Mouse (Mus musculus) spleen, postnatal 36 days (tissue): ENCODE measurements around the gene Grb2.

Experiments
- DNase-seq, 2 experiments: peaks; one replicate each; pipeline ENCODE4 v3.0.0; 2022; ENCODE audit warnings: low spot score in 2 of 2, mixed read lengths in 1 of 2

The Grb2 gene

DNA sequence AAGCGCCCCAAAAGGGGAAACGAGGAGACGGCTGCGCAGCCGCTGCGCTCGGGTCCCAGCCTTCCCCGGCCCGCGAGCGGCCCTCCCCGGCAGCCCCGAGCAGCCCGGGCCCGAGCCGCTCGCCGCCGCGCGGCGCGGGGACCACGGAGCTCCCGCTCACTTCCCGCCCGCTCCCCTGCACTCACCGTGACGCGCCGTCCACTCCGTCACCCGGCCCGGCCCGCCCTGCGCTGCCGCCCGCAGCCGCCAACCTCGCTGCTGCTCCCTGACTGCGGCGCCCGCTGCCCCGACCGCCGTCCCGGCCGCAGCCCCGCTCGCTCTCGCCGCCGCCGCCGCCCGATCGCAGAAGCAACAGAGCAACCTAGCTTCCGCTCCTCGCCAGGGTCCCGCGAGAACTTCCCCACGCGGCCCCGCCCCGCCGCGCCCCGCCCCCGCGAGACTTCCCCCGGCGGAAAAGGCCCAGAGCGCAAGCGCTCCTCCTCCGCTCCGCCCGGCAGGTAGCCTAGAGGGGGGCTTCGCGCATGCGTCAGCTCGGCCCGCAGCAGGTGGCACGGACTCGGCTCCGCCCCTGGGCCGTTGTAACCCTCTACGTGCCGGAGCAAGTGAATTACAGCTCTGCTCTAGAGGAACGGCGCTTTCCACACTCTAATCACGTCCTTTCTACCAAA is at the start of gene Grb2:
Grb2 (minus strand) TSS at position 389 of the 668 bp plus-strand sequence.
- peak; percentile 98 for DNase-seq

DNA sequence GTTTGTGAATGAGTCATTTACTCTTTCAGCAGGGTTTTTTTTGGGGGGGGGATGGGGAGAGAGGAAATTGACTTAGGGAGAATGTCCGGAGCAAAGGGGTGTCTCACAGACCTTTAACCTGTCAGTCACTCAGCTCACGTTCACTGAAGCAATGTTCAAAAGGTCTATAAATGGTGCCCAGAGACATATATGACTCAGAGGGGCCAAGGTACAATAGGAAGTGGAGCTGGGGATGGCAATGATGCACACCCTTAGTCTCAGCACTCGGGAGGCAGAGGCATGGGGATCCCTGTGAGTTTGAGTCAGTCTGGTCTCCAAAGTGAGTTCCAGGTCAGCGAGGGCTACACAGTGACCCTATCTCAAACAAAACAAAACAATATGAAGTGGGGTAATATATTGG is 45.1 kb upstream of the Grb2 start:
- DNase-seq: no peak

DNA sequence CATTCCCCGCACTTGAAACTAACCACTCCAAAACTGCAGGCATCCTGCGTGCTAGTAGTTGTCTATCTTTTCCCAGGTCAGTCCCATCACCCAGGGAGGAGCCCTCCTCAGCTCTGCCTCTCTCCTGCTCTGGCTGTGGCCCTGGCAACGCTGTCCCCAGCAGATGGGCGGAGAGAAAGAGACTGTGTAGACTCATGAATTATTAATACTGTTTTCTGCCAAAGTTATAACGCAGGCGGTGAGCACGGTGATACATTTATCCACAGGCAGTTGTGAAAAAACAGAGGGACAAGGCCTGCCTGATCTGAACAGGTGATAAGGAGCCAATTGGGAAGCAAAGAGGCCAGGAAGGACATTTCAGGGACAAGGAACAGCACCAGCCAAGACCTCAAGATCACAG is 44.3 kb upstream of the Grb2 start:
- DNase-seq: no peak

DNA sequence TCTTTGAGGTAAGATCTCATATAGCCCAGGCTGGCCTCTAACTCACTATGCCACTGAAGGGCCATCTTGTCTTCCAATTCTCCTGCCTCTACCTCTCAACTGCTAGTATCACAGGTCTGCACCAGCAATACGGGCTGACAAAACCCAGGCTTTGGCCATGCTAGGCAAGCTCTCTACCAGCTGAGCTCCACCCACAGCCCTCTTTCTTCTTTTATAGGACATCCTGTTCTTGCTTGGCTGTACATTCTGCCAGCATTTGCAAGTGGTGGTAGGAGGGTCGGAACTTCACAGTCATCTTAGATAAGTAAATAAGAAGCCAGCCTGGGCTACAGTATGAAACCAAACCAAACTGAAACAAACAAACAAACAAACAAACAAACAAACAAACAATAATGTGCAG is 43.3 kb upstream of the Grb2 start:
- DNase-seq: no peak

DNA sequence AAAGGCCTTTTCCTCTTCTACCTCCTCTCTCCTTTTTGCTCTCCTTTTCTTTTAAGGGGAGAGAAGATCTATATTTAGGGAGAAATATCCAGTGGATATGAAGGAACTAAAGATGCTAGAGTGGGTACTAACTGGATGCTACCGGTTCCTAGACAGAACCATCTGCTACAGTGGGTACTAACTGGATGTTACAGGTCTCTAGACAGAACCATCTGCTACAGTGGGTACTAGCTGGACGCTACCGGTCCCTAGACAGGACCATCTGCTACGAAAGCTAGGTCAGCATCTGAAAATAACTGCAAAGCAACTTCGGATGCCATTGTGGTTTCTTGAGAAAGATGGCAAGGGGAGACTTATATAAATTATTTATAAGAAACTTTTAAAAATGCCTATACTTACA is 41.4 kb upstream of the Grb2 start:
- no peak for DNase-seq

DNA sequence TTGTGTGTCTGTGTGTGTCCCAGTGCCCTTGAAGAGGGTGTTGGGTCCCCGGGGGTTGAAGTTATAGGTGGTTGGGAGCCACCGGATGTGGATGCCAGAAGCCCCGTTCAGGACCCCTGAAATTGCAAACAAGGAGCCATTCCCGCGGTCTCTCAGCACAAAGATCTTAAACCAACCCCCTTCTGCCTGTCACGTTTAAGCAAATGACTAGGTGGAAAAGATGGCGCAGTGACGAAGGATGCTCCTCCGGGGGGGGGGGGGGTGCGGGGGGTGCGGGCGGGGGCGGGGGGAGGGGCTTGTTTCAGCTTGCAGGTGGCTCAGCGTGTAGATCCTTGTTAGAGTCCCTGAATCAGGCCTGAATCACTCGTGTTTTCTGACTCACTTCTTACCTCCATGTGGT is 39.0 kb upstream of the Grb2 start:
- DNase-seq: no peak

DNA sequence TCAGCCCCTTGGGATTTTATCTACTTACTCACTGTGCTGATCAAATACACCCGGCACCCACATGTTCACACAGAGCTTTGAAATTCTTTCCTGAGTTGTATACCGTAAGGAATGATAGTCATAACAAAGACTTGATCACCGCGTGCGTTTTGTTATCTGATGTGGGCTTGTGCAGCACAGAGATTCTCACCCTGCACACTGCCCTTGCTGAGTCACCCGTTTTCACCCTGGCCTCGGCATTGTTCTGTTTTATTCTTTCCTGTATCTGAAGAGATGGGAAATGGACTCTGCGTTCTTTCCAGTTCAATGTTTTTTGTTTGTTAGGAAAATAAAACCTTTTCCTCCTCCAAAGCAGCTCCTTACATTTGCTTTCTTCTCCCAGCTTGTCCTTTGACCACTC is 38.4 kb upstream of the Grb2 start:
- DNase-seq: no peak

DNA sequence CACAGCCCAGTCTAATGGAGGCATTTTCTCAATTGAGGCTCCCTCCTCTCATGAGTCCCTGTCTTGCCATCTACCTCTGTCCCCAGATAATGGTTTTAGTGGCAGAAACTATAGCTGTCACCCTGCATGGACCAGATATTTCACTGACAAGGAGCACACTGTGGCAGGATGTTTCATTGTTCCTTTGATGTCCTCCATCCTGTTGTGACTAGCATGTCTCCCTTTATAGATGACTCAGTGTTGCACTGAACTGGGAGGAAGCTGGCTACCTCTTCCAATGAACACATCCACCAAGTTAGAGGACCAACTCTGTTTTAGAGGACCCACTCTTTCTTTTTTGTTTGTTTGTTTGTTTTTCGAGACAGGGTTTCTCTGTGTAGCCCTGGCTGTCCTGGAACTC is 37.7 kb upstream of the Grb2 start:
- DNase-seq: no peak

DNA sequence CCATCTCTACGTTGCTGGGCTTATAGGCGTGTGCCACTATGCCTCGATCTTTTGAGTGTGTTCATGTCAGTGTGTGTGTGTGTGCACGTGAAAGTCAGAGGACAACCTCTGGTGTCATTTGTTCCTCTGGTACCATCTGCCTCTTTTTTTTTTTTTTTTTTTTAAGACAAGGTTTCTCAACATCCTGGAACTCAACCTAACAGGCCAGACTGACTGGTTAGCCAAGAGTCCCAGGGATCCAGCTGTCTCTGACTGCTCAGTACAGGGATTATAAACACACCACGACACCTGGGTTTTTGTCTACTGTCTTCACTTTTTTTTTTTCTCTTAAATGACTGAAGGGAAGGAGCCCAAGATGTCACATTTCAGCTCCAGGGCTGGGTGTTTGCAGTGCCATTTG is 36.0 kb upstream of the Grb2 start:
- DNase-seq: no peak

DNA sequence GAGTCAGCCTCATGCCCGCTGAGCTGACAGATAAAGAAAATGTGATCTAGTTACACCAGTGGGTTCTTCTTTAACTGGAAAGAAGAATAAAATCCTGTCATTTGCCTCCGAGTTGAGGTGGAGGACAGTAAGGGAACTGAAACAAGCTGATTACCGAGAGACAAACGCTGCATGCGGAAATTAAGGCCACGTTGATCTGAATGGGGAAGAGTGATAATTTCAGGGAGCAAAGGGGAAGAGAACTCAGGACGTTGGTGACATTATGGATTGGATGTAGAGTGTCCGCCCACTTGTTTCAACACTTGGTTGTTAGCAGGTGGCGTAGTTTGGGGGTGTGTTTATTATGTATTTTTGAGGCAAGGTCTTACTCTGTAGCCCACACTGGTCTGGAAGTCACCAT is 34.5 kb upstream of the Grb2 start:
- no peak for DNase-seq

DNA sequence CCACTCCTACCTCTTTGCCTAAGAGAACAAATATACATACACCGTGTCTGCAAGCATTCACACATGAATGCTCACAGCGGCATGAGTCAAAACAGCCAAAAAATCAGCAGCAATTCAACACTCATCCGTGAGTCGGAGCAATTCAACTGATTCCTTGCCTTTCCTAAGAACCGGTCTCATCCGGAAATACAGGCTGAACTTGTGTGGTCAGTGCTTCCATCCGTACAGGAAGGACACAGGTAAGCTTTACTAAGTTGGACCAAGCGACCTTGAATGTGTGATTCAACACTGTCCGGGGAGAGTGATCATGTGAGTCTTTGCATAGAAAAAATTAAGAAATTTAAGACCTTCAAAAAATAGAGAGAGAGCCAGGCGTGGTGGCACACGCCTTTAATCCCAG is 32.7 kb upstream of the Grb2 start:
- no peak for DNase-seq

DNA sequence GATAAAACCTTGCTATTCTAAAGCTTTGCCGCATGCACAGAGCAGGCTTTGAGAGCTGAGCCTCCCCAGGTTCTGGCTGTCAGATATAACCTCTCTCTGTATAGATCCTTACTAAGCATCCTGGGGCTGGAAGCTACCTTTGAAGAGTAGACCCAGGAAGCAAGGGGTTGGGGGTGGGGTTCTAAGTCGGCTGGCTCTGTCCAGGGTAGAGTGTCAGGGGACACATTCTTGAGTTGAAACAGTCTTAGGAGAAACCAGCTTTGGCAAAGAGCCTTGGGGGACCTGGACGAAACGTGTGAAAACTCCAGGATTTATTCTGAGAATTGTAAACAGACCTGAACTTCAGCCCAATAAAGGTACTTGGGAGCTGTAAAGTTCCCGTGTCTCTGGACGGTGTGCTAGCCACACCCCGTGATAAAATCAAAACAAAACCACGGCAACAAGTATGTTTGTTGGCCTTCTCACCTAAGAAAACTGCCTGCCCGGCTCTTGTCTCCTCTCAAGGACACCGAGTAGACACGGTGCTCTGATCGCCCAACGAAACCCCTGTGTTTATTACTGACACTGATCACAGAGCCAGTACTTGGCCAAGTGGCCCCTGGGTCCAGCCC is 30.0 kb upstream of the Grb2 start:
- no peak for DNase-seq

DNA sequence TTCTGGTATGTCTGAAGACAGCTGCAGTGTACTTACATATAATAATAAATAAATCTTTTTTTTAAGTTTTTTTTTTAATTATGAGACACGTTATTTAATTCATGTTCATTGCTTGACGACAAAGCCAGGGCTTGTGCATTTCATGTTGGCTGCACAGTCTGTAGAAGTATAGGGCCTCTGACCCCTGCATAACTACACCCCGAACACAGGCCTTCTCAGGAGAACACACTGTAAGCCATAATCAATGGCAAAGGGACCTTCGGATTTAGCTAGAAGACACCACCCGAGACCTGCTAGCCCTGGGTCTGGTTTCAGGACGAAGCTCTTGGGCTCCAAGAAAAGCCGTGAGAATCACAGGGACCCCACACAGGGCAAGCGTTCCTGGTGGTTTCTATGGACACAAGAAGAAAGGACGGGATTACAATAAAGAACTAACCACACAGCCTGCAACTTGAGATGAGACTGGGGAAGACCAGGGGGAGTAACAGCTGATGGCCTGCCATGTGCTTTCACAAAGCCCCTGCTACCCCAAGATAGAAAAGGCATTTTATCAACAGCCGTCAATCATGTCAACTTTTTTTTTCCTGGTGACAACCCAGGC is 29.3 kb upstream of the Grb2 start:
- DNase-seq: no peak

DNA sequence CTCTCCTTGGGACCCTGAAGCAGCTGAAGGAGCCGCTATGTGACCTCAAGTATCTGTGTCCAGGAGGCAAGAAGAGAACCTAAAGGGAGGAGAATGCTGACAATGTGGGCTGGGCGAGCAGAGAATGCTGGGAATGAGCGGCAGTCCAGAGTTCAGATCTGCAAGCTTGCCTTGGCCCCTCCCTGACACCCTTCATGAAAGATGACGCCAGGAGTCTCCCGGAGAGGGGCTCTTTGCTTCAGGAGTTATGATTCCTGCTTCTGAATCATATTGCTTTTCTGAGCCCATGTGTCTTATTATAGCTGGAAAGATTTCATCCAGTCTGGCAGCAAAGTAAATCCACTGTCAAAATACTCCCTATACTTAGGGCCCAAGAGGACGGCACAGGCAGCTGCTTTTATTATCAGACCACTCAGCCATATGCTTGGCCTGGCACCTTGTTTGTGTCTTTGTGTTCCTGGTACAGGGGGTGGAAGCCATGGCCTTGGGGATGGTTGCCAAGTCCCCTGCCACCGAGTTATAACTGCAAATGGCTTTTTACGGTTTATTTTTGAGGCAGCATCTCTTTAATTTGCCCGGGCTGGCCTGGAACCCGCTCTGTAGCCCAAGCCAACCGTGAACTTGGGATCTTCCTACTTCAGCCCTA is 25.8 kb upstream of the Grb2 start:
- DNase-seq: no peak

DNA sequence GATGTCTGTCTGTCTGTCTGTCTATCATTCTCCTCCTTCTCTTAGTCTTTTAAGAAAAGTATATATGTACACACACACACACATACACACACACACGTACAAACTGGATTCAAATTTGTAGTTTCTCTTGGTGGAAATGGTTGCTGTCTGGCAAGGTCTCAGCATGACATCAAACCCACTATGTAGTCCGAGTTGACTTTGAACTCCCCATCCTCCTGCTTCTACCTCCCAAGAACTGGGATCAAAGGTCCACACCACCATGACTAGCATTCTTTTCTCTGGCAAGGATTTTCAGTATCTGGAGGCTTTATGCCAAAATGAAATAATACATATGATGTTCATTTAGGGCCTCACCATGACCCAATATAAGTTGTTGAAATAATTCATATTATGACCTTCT is 14.8 kb upstream of the Grb2 start:
- DNase-seq: no peak

DNA sequence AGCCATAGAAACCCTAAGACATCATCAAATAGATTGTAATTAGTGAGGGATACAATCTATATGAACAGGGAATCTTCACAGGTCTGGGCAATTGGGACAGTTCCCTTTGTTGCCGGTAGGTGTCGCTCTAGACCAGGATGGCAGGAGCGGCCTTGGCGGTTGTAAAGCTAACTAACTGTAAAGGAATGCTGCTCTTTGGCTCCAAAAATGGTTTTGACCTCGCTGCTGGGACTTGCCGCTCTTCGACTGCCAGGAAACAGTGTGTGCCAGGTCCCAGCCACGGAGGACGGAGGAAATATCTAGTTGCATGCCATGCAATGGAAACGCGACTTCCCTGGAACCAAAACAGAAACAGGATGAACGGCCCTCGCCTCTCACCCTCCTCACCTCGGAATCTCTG is 14.2 kb upstream of the Grb2 start:
- DNase-seq: peak; percentile 69 to 71

DNA sequence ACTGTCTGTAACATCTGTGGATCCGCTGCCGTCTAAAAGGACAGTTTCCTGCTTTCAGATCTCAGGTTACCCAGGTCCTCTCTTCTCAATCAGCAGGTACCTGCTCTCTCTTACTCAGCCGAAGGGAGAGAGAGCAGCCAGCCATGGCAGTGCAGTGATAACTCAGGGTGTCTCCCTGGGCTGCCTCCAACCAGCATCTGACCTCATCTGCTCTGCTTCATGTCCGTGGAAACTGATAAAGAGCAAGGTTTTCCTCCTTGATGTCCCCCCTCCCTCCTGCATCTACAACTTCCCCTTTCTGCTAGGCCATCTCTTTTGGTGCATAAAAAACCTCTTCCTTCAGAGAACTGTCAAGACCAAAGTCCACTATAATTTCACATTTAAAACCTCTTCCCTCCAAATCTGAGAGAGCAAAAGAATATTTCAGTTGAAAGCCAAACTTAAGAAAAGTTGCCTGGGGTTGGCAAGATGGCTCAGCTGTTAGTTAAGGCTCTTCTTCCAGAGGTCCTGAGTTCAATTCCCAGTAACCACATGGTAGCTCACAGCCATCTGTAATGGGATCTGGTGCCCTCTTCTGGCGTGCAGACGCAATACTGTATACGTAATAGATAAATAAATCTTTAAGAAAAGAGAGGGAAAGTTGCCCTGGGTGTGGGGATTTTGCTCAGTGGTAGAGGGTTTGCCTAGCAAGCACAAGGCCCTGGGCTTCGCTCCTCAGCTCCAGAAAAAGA is 9.4 kb upstream of the Grb2 start:
- DNase-seq: peak; percentile 84 to 85

DNA sequence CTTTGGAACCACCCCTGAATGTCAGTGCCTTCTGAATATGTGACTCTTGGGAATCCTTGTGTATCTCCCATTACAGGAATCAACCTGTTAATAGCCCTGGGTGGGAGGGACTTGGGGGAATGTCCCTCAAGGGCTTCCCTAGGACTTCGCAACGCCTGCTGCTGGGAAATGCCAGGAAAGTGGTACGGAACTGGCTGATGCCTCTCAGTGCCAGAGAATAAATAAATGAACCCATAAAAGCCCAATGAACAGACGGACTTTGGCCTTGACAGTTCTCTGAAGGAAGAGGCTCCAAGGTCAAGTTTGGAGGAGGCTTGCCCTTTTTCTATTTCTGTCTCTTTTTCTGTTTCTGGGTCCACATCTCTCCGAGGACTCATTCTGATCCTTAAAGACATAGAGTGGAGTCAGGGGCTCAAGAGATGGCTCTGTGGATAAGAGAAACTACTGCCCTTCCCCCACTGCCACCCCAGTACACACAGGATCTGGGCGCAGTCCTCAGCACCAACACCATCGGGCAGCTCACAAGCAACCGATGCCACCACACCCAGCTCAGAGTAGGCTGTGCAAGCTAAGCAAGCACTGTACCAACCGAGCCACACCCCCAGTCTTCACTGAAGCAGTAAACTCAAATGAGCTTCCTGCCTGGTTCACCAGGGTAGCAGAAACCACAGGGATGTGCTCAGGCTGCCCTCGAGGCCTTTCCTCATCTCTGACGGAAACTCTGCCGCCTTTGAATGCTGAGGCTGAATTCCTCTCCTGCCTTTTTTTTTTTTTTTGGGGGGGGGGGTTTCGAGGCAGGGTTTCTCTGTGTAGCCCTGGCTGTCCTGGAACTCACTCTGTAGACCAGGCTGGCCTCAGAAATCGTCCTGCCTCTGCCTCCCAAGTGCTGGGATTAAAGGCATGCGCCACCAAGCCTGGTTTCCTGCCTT is 8.3 kb upstream of the Grb2 start:
- DNase-seq: peak; percentile 88 to 89

DNA sequence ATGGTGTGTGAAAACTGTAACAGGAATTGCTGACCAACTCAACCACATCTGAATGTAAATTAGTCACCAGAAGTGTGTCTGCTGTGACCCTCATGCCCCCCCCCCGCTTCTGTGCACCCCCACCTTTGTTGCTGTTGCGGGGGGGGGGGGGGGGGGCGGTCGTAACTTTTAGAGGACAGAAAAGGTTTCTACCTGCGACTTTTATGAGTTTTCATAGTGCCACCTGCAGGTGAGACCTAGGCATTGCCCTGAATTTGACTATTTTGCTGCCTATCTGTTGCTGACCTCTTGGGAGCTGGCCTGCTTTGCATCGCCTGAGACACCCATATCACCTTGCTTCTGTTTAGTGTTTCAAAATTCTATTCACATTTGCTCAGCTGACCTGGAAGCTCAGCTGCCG is 6.1 kb upstream of the Grb2 start:
- DNase-seq: peak; percentile 78 to 84

DNA sequence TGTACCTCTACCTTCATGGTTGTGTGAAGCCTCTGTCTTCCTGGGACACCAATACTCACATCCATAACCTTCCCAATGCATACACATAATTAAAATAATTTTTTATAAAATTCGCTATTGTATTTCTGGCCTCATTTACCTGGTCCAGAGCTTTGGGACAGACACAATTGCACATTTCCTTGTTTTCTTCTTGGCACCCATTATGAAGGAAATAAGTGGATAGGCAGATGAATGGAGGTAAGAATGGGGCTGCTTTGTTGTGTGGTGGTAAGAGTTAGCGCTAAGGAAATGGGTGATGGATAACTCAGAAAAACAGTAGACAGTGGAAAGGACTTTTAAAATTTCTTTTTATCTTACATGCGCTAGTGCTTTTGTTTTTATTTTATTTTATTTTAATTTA is 5.0 kb upstream of the Grb2 start:
- no peak for DNase-seq

DNA sequence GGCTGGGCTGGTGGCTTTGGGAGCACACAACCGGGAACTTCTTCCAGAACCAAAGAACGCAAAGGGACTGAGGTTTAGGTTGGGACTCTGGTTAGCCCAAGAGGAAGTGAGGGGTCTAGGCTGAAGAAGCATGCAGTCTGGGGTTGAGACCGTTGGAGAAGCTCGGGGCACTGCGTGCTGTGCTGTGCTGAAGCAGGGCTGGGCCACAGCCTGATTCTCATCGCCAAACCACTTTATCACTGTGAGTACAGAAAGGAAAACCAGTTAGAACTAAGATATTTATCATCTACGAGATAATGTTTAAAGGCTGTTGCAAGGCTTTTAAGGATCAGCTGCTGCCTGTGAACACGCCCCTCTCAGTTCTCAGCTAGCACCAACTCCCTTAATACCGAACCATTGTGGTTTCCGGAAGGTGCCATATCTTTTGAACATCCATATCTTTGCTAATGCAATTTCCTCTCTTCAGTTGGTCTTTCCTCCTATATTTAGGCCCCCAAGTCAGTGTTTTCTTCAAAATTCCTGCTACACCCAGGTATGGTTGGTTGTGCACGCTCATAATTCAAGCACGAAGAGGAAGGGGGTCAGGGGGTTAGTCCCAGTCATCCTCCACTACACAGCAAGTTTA is 4.4 kb upstream of the Grb2 start:
- DNase-seq: peak in 1 of 2 experiments; percentile 40
